Mouse (Mus musculus): Measurements from ENCODE around the gene Nrxn2. TPM values are rescaled to one million over a fixed set of nuclear protein-coding genes. Genes with fewer than 3 reads are reported as not detected.

Gene Nrxn2
- total and polyA plus RNA-seq, 3 experiments = 12.1 to 14.3 (median 14.0) TPM

GRCm38 (mm10) chr19:6452672-6453310 lies 34.3 kb downstream of the Nrxn2 start:
- no peak for DNase-seq

GRCm38 (mm10) chr19:6453349-6453748 lies 34.8 kb downstream of the Nrxn2 start:
- no peak for DNase-seq

GRCm38 (mm10) chr19:6454041-6454720 lies 35.6 kb downstream of the Nrxn2 start:
- DNase-seq = no peak

- DNase-seq = no peak
These were observed 41.0 kb downstream of the Nrxn2 start for GRCm38 (mm10) chr19:6459504-6459903.

GRCm38 (mm10) chr19:6462841-6463240 lies 44.3 kb downstream of the Nrxn2 start:
- no peak for DNase-seq

DNA sequence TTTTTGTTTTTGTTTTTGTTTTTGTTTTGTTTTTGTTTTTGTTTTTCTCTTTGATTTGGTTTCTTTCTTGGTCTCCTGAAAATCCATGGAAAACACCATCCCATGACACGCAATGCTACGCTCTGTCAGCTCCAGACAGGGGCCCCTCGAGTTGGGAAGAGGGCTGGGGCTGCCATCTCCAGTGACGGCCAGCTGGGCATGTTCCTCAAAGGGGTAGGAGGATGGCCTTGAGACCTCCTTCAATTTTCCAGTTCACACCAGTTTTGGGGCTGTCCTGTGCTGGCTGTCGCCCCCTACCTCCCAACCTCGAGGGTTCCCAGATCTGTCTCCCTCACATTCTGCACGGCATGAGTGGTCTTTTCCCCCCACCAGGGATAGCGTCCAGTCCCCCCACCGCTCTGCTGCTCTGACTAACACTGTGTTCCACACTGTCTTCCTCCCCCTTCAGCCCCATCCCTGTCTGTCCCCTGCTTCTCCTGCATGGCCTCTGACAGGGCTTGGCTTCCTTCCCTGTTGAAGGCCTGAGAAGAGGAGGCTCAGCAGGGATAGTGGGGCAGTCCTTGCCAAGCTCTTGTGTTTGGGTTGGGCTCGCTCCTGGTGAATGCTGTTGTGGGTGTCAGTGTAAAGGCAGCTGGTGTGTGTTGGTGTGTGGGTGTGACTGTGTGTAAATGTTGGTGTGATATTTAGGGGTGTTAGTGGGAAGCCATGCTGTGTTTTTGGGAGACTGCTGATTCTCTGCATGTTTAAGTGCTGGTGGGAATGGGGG lies 46.0 kb downstream of the Nrxn2 start:
- no peak for DNase-seq

DNA sequence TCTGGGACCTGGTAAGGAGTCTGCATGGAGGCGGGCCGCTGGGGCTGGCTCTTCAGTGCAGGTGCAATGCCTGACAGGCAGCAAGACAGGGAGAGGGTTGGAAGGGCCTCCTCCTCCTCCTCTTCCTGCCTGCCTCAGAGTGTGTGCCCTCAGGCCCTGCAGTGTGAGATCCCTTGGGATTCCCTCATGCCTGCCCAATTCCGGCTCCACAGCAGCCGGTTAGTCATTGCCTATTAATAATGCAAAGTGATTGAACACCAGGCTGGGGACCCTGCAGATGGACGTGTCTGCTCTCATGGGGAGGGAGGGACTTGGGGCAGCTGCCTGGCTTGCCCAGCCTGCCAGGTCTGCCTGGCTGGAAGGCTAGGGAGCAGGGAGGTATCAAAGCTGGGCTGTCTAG lies 46.6 kb downstream of the Nrxn2 start:
- DNase-seq = no peak

DNA sequence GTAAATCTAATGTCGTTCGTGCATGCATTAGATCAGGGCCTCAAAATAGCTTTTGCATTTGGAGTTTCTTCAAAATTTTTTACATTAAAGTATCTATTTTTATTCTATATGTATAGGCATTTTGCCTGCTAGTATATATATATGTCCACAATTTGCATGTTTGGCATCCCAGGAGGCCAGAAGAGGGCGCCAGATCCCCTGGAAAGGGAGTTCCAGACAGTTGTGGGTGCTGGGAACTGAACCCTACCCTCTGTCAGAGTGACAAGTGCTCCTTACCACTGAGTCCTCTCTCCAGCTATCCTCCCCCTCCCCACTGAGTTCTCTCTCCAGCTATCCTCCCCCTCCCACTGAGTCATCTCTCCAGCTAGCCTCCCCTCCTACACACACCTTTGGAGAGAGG lies 48.4 kb downstream of the Nrxn2 start:
- DNase-seq = no peak

GRCm38 (mm10) chr19:6467374-6467979 lies 48.9 kb downstream of the Nrxn2 start:
- DNase-seq = no peak

DNA sequence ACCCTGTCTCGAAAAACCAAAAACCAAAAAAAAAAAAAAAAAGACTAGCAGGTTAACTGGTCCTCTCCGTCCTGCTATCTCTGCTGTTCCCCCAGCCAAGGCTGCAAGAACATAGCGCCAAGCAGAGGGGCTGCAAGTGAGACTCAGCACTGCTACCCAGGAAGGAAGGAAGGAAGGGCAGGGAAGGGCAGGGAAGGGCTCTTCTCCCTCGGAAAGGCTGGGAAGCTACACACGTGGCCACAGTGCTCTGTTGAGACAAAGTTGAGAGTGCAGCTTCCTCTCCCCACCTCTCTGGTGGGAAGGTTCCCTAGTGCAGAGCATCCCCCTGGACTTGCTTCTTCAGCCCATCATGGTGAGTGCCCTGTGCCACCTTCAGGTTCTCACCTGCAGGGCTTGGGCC lies 53.1 kb downstream of the Nrxn2 start:
- DNase-seq = peak; percentile 1

DNA sequence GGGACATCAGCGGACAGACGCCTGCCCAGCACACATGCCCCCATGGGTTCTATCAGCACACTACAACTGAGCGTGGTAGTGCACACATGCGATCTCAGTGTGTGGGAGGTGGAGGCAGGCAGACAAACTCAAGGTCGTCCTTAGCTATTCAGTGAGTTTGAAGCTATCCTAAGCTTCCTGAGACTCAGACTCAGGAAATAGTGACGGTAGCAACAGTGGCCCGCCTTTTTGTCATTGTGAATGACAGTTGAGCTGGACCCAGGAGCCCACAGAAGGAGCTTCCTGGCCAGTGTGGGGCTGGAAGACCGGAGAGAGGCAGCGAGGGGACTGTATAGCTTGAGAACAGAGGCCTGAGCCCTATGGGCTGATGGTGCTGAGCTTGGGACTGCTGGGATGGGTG lies 54.3 kb downstream of the Nrxn2 start:
- peak; percentile 3 for DNase-seq

DNA sequence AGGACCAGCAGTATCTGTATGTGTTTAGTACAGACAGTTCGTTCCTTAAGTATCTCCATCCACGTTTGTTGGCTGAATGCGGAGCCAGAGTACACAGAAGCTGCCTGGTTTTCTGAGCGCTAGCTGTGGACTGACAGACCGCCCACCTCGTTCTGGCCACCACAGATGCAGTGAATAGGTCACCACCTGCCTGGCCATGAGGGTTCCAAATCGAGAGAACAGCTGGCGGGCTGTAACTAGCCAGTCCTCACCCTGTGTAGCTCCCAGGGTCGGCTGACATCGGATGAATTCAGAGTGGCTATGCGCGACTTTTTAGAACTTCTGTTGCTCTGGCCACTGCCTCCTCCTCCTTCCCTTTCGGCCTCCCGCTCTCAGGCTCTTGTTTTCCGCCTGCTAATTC lies 56.2 kb downstream of the Nrxn2 start:
- DNase-seq = no peak

DNA sequence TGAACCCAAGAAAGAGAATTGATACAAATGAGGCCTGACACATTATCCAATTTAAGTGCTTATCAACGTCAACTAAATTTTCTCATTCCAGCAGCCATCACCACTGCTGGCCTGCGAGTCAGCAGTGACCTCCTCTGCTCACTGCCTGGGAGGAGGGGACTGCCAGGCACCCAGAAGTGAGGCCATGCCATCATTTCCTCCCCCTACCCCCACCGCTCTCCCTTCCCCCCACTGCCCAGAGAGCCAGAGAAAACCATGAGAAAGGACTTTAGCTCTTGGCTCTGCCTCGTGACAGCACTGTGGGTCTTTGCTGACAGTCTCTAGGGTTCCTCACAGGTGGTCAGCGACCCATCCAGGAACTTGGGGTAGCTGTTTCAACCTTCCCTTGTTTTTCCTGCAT lies 56.6 kb downstream of the Nrxn2 start:
- peak; percentile 18 for DNase-seq

- peak; percentile 24 for DNase-seq
These were observed 58.5 kb downstream of the Nrxn2 start for GRCm38 (mm10) chr19:6477007-6477406.

- no peak for DNase-seq
These were observed 60.0 kb downstream of the Nrxn2 start for GRCm38 (mm10) chr19:6478566-6478965.

- DNase-seq = no peak
These were observed 64.4 kb downstream of the Nrxn2 start for GRCm38 (mm10) chr19:6482886-6483285.

DNA sequence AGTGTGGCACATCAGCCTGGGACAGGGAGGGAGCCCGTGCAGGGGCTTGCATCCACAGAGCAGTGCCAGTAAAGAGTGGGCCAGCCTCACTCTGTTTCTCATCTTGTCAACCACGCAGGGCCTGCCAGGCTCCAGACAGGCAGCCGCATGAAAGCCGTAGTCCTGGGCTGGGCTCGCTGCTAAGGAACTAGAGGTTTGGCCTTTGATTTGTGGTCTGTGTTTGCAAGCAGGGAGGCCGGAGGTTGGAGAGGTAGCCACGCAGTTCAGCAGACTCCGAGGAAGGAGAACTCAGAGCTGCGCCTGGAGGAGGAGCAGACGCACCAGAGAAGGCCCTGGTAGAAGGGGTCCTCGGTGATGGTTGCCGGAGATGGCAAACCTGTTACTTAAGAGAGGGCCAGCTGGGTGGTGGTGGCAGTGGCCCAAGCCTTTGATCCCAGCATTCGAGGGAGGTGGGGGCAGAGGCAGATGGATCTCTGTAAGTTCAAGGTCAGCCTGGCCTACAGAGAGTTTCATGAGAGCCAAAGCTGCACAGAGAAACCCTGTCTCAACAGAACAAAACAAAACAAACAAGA lies 66.6 kb downstream of the Nrxn2 start:
- peak; percentile 74 for DNase-seq

DNA sequence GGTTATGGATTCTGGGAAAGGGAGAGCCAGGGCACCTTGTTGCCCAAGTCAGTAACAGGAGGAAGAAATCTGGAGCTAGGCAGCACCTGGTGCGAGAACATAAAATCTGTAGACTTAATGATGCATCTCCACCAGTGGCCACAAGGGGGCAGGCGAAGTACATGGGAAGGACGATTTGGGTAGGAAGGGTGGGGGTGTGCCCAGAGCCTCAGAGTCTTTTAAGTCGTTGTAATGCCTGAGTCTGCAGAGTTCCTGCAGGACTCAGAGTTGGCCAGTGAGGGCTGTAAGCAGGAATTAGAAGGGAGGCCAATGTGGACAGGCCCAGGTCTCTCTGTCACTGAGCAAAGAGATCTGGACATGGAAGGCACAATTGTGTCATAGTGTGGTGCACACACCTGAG lies 70.5 kb downstream of the Nrxn2 start:
- DNase-seq = peak; percentile 79

GRCm38 (mm10) chr19:6491538-6491937 lies 73.0 kb downstream of the Nrxn2 start:
- DNase-seq = no peak

DNA sequence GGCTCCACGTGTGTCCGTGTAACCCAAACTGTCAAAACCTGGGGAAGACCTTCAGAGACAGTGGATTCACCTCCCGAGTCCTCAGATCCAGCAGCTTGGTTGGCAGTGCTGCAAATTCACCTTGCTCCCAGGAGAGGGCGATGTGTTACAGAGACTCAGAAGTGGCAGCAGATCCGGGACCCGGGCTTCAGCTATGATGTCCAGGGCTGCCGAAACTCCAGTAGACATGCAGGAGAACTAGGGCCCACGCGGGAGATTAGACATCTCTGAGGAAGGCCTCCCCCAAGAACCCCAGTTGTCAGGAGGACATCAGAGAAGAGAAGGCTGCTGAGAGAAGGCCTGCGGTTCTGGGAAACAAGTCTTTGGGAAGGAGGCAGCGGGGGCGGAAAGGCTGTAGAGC lies 73.6 kb downstream of the Nrxn2 start:
- peak; percentile 74 for DNase-seq

DNA sequence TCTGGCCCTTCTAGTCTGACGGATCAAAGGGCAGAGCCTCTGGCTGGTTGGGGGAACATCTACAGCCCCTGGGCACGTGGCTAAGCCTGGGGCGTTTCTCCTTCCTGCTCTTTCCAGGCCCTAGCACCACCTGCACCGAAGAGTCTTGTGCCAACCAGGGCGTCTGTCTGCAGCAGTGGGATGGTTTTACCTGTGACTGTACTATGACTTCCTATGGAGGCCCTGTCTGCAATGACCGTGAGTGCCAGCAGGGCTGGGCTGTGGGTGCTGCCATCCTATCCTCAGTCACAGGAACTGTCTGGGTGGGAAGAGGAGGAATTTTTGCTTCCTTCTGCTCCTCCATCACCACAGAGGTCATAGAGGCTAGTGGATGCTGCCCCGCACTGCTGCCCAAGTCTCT lies 74.7 kb downstream of the Nrxn2 start:
- no peak for DNase-seq

GRCm38 (mm10) chr19:6494032-6494431 lies 75.5 kb downstream of the Nrxn2 start:
- DNase-seq = no peak
